Mouse (Mus musculus) ES-E14 (cell line): ENCODE data around the gene Paf1. TPM values are rescaled to one million over a fixed set of nuclear protein-coding genes. Genes with fewer than 3 reads are reported as not detected.

Experiments used
- DNase-seq: peaks from one replicate; pipeline ENCODE4 v3.0.0-alpha.2; 2013; ENCODE audit warnings: low read depth, low spot score
- H3K27ac ChIP-seq: 2 replicates; pipeline ENCODE4 v1.5.1; 2012; ENCODE audit warnings: low read depth, mild to moderate bottlenecking, low read length, moderate library complexity, mixed read lengths; ENCODE audit not compliant: poor library complexity, insufficient read depth, severe bottlenecking
- H3K36me3 ChIP-seq: 2 replicates; pipeline ENCODE4 v1.6.1; 2012; ENCODE audit warnings: mild to moderate bottlenecking, low read length, moderate library complexity, mixed read lengths; ENCODE audit not compliant: control insufficient read depth, poor library complexity, insufficient read depth, severe bottlenecking
- H3K4me1 ChIP-seq, 2 experiments: fragments of 150-350 bp in 1 of 2; sonication (generic) in 1 of 2; 2 replicates each; pipeline ENCODE4 v1.6.1; 2012; ENCODE audit warnings: low read length in 2 of 2, mild to moderate bottlenecking in 1 of 2, mixed read lengths in 1 of 2; ENCODE audit not compliant: control insufficient read depth in 2 of 2, insufficient read depth in 2 of 2, poor library complexity in 1 of 2
- H3K4me3 ChIP-seq, 2 experiments: fragments of 150-350 bp in 1 of 2; sonication (generic) in 1 of 2; 2 replicates each; pipeline ENCODE4 v1.5.1; 2012; ENCODE audit warnings: low read length in 2 of 2, low read depth in 1 of 2, mild to moderate bottlenecking in 1 of 2, mixed read lengths in 1 of 2; ENCODE audit not compliant: insufficient read depth in 1 of 2, poor library complexity in 1 of 2, severe bottlenecking in 1 of 2
- H3K9ac ChIP-seq: 2 replicates; pipeline ENCODE4 v1.6.1; 2012; ENCODE audit warnings: low read depth, mild to moderate bottlenecking, low read length, mixed read lengths; ENCODE audit not compliant: poor library complexity, insufficient read depth, severe bottlenecking
- H3K9me3 ChIP-seq: fragments of 150-350 bp; sonication (generic); 2 replicates; pipeline ENCODE4 v1.6.1; 2012; ENCODE audit warnings: low read depth, mild to moderate bottlenecking, low read length; ENCODE audit not compliant: control insufficient read depth, insufficient read depth
- CHD2 ChIP-seq: IDR thresholded peaks from 2 replicates; pipeline ENCODE4 v1.6.1; 2014; ENCODE audit warnings: mild to moderate bottlenecking, low read depth, low read length, inconsistent platforms
- HCFC1 ChIP-seq: IDR thresholded peaks from 2 replicates; pipeline ENCODE4 v1.6.1; 2012; ENCODE audit warnings: low read length, inconsistent platforms, borderline replicate concordance; ENCODE audit not compliant: insufficient read depth
- MAFK ChIP-seq: IDR thresholded peaks from 2 replicates; pipeline ENCODE4 v1.6.1; 2014; ENCODE audit warnings: mild to moderate bottlenecking, low read depth, low read length, inconsistent platforms; ENCODE audit not compliant: insufficient read depth
- ZC3H11A ChIP-seq: IDR thresholded peaks from 2 replicates; pipeline ENCODE4 v1.6.1; 2012; ENCODE audit warnings: low read depth, mild to moderate bottlenecking, inconsistent platforms, low read length, borderline replicate concordance
- ZNF384 ChIP-seq: IDR thresholded peaks from 2 replicates; pipeline ENCODE4 v1.6.1; 2012; ENCODE audit warnings: low read depth, low read length, inconsistent platforms
- in situ Hi-C, 2 experiments: fragments of 600-800 bp; cut with MboI; formaldehyde crosslinking; loops; one replicate each; pipeline ENCODE4 v1.15.1; 2025; ENCODE audit warnings: low sequenced_read_pairs in 2 of 2, inconsistent platforms in 1 of 2; ENCODE audit not compliant: unreplicated experiment in 2 of 2
- total RNA-seq: library from RNA; depleted of rRNA; stranded (reverse); fragments of 300-350 nt; gene quantifications from 2 replicates; pipeline ENCODE4 v1.2.3, GENCODE M21; 2012

Gene Paf1
- total RNA-seq, 1 experiment = 83.9 TPM

GRCm38 (mm10) chr7:28427738-28428137, 35.0 kb downstream of the Paf1 start:
- peaks cover 6% of the 10 kb centered on the region; the same call in 1 of the 2 replicates for H3K36me3 ChIP-seq
- DNase-seq = no peak
- H3K9ac ChIP-seq = no peak overlapping the region
- H3K4me3 ChIP-seq = no peak overlapping the region
- H3K27ac ChIP-seq = no peak overlapping the region
- no peaks in the 10 kb centered on the region for H3K9me3 ChIP-seq
- in situ Hi-C loops = no loop called here
- TF ChIP-seq CHD2 (no peak), HCFC1 (no peak), ZNF384 (no peak), MAFK (no peak), ZC3H11A (no peak)
- no peaks in the 10 kb centered on the region for H3K4me1 ChIP-seq

GRCm38 (mm10) chr7:28430512-28430911, 37.8 kb downstream of the Paf1 start:
- in situ Hi-C loops = loop anchor here in 1 of 2 experiments (10.0 kb wide), 1 partner anchor 174 kb away; no protein-coding TSS in a partner anchor
- H3K4me1 ChIP-seq = no peaks in the 10 kb centered on the region; a peak in 1 of 4 replicates
- no peak overlapping the region for H3K27ac ChIP-seq
- H3K9ac ChIP-seq = no peak overlapping the region
- TF ChIP-seq ZNF384 (no peak), CHD2 (no peak), MAFK (no peak), HCFC1 (no peak), ZC3H11A (no peak)
- H3K36me3 ChIP-seq = no peaks in the 10 kb centered on the region
- H3K9me3 ChIP-seq = no peaks in the 10 kb centered on the region
- H3K4me3 ChIP-seq = no peak overlapping the region
- no peak for DNase-seq

- TF ChIP-seq HCFC1 (no peak), MAFK (no peak), ZC3H11A (no peak), CHD2 (no peak)
- in situ Hi-C loops = loop anchor here in 1 of 2 experiments (10.0 kb wide), 1 partner anchor 173 kb away; no protein-coding TSS in a partner anchor
- DNase-seq = no peak
- no peak overlapping the region for H3K4me3 ChIP-seq
- no peaks in the 10 kb centered on the region for H3K36me3 ChIP-seq
- no peak overlapping the region for H3K27ac ChIP-seq
- H3K4me1 ChIP-seq = no peaks in the 10 kb centered on the region; a peak in 1 of 4 replicates
- no peaks in the 10 kb centered on the region for H3K9me3 ChIP-seq
- H3K9ac ChIP-seq = no peak overlapping the region
Measured at GRCm38 (mm10) chr7:28432252-28432651, 39.5 kb downstream of the Paf1 start.

GRCm38 (mm10) chr7:28435660-28436259, 43.0 kb downstream of the Paf1 start:
- TF ChIP-seq CHD2 = no peak
- no peak for TF ChIP-seq ZNF384
- no peak for TF ChIP-seq MAFK
- TF ChIP-seq ZC3H11A = no peak
- TF ChIP-seq HCFC1 = no peak
- H3K4me3 ChIP-seq = peak overlapping the region; percentile 91 to 93
- H3K36me3 ChIP-seq = no peaks in the 10 kb centered on the region
- H3K9me3 ChIP-seq = no peaks in the 10 kb centered on the region
- in situ Hi-C loops = loop anchor here in 1 of 2 experiments (10.0 kb wide), 1 partner anchor 169 kb away; no protein-coding TSS in a partner anchor
- H3K27ac ChIP-seq = no peak overlapping the region
- no peak for DNase-seq
- no peaks in the 10 kb centered on the region; a peak in 1 of 4 replicates for H3K4me1 ChIP-seq
- H3K9ac ChIP-seq = peak overlapping the region; percentile 84
